Mouse (Mus musculus): ENCODE data around the gene Asic5.

Gene Asic5

GRCm38 (mm10) chr3:81981990-81982389 lies at the start of gene Asic5:
Gene Asic5 (plus strand): TSS chr3:81982290.
- TF ChIP-seq GATA4 (IDR thresholded peaks at IDR 0.05; ENCODE audit: insufficient replicate concordance, low read length), result no peak

- no peak for TF ChIP-seq GATA4 (IDR thresholded peaks at IDR 0.05; ENCODE audit: insufficient replicate concordance, low read length)
These were observed 48.7 kb upstream of the Asic5 start for GRCm38 (mm10) chr3:81933348-81933747.

GRCm38 (mm10) chr3:81938924-81939323 lies 43.2 kb upstream of the Asic5 start:
- TF ChIP-seq GATA4 (IDR thresholded peaks at IDR 0.05; ENCODE audit: insufficient replicate concordance, low read length), result peak; percentile 11; the same call in 1 of the 2 replicates

GRCm38 (mm10) chr3:81942341-81942740 lies 39.7 kb upstream of the Asic5 start:
- no peak for TF ChIP-seq GATA4 (IDR thresholded peaks at IDR 0.05; ENCODE audit: insufficient replicate concordance, low read length)

GRCm38 (mm10) chr3:81943097-81943496 lies 39.0 kb upstream of the Asic5 start:
- TF ChIP-seq GATA4 (IDR thresholded peaks at IDR 0.05; ENCODE audit: insufficient replicate concordance, low read length), result no peak

GRCm38 (mm10) chr3:81944851-81945393 lies 37.2 kb upstream of the Asic5 start:
- TF ChIP-seq GATA4 (IDR thresholded peaks at IDR 0.05; ENCODE audit: insufficient replicate concordance, low read length), result no peak

GRCm38 (mm10) chr3:81949048-81949447 lies 33.0 kb upstream of the Asic5 start:
- peak; percentile 37; the same call in 1 of the 2 replicates for TF ChIP-seq GATA4 (IDR thresholded peaks at IDR 0.05; ENCODE audit: insufficient replicate concordance, low read length)

GRCm38 (mm10) chr3:81951785-81952184 lies 30.3 kb upstream of the Asic5 start:
- TF ChIP-seq GATA4 (IDR thresholded peaks at IDR 0.05; ENCODE audit: insufficient replicate concordance, low read length), result no peak

- no peak for TF ChIP-seq GATA4 (IDR thresholded peaks at IDR 0.05; ENCODE audit: insufficient replicate concordance, low read length)
These were observed 24.6 kb upstream of the Asic5 start for GRCm38 (mm10) chr3:81957484-81957883.

GRCm38 (mm10) chr3:81961336-81961735 lies 20.8 kb upstream of the Asic5 start:
- TF ChIP-seq GATA4 (IDR thresholded peaks at IDR 0.05; ENCODE audit: insufficient replicate concordance, low read length), result no peak

GRCm38 (mm10) chr3:81963768-81964167 lies 18.3 kb upstream of the Asic5 start:
- TF ChIP-seq GATA4 (IDR thresholded peaks at IDR 0.05; ENCODE audit: insufficient replicate concordance, low read length), result no peak

GRCm38 (mm10) chr3:81964596-81964995 lies 17.5 kb upstream of the Asic5 start:
- TF ChIP-seq GATA4 (IDR thresholded peaks at IDR 0.05; ENCODE audit: insufficient replicate concordance, low read length), result no peak

GRCm38 (mm10) chr3:81975607-81976006 lies 6.5 kb upstream of the Asic5 start:
- TF ChIP-seq GATA4 (IDR thresholded peaks at IDR 0.05; ENCODE audit: insufficient replicate concordance, low read length), result no peak

GRCm38 (mm10) chr3:81976102-81976501 lies 6.0 kb upstream of the Asic5 start, which contains the start of gene Tdo2:
Gene Tdo2 (minus strand): TSS chr3:81976202.
- no peak for TF ChIP-seq GATA4 (IDR thresholded peaks at IDR 0.05; ENCODE audit: insufficient replicate concordance, low read length)

- TF ChIP-seq GATA4 (IDR thresholded peaks at IDR 0.05; ENCODE audit: insufficient replicate concordance, low read length), result no peak
These were observed 514 bp upstream of the Asic5 start for GRCm38 (mm10) chr3:81981576-81981975.

- no peak for TF ChIP-seq GATA4 (IDR thresholded peaks at IDR 0.05; ENCODE audit: insufficient replicate concordance, low read length)
These were observed 1.2 kb downstream of the Asic5 start for GRCm38 (mm10) chr3:81983120-81983895.

Measured in liver, adult (tissue).